Mouse (Mus musculus) cerebellum, adult 9-11 months (tissue): Measurements from ENCODE around the gene Usp7.
"Not testable (repeated sequence)": the region's sequence is repeated elsewhere in the genome, so short reads cannot be mapped to it uniquely, and the experiment has no call there.

ENCODE experiments used
- DNase-seq: peaks from one replicate; pipeline ENCODE4 v3.0.0; 2022

The Usp7 gene

DNA sequence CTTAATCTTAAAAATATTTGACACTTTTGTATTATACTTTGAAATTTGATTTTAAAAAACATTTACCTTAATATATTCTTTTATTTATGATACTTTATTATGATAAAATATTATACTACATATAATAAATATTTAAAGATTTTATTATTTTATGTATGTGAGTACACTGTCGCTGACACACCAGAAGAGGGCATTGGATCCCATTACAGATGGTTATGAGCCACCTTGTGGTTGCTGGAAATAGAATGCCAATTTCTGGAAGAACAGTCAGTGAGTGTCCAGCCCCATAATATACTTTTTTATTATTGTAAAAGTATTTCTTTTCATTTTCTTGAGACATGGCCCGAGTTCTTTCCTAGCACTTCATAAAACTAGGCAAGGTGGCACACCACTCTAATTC lies 10.4 kb downstream of the Usp7 start:
- DNase-seq, result no peak

DNA sequence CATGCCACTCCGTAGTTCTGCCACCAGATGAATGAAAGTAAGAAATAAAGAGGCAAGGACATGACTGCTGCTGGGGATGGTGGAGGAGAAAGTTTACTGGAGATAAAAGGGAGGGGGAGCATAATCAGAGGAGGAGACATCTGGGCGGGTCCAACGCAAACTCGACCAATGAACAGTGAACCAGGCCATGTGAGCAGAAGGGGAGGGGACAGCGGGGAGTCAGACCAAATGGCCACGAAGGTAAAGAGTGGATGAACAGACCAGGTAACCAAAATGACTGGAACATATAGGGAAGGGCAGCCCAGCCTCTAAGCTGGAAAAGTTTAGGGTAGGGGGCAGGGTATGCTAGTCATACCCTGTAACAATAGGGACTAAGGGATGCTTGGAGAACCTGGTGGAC lies 10.9 kb downstream of the Usp7 start:
- DNase-seq, result no peak

DNA sequence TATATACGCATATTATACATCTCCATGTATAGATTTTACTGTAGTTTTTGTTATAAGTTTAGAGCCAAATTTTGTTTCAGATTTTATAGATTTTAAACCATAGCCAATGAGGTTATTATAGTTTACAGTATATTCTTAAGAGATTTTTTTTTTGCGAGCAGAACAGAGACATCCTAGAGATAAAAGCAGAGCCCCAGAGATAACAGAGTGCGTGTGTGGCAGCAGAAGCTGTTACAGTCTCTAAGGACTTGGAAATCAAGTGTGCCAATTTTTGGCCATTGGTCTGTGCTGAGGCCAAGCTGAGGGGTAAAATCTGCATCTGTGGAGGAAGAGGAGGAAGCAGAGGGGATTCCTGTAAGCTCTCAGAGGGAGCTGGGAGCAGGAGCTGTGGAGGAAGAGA lies 11.9 kb downstream of the Usp7 start:
- no peak for DNase-seq

- no peak for DNase-seq
Observed at GRCm38 (mm10) chr16:8778697-8779096, 13.4 kb downstream of the Usp7 start.

DNA sequence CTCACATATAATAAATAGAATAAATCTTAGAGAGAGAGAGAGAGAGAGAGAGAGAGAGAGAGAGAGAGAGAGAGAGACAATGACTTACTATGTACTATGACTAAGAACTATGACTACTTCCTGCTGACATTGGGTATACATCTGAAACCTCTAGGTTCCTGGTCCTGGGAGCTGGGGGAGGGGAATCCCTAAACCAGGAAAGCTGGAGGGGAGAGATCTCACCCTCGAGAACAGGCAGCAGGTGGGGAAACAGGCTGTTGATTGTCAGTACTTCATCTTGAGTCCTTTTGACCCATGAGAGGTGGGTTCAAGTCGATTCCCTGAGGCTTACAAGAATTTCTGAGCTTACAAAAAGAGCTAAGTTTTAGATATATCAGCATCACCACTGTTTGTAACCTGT lies 14.9 kb downstream of the Usp7 start:
- DNase-seq, result no peak

GRCm38 (mm10) chr16:8776634-8777033 lies 15.5 kb downstream of the Usp7 start:
- no peak for DNase-seq

GRCm38 (mm10) chr16:8771086-8771485 lies 21.0 kb downstream of the Usp7 start:
- DNase-seq, result no peak

DNA sequence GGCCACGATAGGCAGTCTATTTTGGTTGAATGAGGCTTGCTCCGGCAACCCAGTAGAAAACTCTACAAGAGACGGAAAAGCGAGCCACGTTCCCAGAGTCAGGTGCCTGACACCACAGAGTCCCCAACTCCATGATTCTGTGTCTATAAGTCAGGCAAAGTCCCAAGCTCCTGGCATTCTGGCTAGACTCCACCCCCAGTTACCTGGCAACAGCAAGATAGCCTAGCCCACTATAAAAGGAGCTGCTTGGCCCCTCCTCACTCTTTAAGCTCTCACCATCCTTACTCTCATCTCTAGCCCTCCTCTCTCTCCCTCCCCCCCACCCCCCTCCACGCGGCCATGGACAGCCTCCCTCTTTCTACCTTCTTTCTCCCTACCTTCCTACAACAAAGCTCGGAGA lies 21.8 kb downstream of the Usp7 start:
- DNase-seq, result peak; percentile 11

GRCm38 (mm10) chr16:8769466-8769865 lies 22.6 kb downstream of the Usp7 start:
- peak; percentile 11 for DNase-seq

GRCm38 (mm10) chr16:8769065-8769464 lies 23.0 kb downstream of the Usp7 start:
- DNase-seq, result peak; percentile 86

DNA sequence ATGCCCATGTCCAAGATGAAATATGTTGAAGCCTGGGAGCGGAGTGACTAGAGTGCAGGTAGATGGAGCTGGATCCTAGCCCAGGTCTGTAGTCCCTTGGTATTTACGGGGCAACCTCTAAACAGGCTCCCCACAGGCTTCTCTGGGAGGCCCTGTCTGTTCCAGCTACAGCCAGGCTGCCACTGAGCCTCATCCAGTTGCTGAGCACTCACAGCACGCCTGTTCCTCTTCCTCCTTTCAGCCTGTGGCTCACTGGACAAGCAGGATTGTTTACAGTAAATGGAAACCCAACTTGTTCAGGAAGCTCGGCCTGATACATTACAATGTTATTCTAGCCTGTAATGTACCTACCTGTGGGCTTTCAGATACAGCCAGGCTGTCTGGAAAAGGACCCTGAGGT lies 23.5 kb downstream of the Usp7 start:
- peak; percentile 33 for DNase-seq

- no peak for DNase-seq
Observed at GRCm38 (mm10) chr16:8768071-8768470, 24.0 kb downstream of the Usp7 start.

DNA sequence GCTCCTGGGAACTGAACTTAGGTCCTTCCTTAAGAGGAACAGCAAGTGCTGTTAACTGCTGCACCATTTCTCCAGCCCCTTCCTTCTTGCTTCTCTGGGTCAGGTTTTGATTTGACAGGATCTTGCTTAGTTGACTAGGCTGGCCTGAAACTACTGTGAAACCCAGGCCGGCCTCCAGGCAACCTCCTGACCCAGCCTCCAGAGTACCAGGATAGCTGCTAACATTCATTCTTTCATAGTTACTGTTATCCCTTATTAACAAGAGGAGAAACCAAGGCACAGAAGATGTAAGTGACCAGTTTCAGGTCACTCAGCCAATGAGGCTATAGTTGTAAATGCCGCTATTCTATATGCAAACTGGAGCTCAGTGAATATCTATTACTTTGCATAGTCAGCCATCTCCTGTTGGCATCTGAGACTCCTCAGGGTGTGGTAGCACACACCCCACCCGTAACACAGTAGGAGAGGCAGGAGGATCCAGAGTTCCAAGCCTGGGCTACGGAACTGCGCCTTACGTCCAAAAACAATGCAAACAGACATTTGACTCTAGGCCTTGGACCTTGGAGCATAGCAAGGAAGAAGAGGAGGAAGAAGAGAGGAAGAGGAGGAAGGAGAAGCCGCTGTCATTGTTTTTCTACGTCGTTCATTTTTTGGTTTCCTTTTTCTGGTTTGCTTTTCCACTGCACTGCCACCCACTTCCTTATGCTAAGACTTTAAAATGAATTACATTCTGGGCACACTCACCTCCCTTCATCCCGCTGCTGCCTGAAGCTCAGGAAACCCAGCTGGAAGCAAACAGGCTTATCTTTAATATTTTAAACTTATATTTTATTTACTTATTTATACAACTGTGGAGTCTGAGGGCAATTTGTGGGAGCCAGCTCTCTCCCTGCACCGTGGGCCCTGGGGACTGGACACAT lies 24.7 kb downstream of the Usp7 start:
- no peak for DNase-seq

DNA sequence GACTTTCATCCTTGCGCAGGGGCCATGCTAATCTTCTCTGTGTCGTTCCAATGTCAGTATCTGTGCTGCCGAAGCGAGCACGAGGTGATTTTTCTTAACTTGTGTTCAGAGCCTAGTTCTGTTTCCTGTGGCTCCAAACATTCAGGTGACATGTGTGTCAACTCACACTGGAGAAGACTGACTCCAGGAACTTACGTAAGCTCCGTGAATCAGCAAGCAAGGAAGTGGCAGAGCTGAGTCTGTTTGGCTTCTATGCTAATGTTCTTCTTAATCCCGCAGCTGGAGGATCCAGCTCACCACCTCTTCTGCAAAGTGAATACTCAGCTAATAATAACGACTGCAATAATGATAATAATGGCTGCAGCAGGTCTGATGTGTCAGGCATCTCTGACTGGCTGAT lies 25.9 kb downstream of the Usp7 start:
- no peak for DNase-seq

- DNase-seq, result no peak
Observed at GRCm38 (mm10) chr16:8764124-8764907, 27.8 kb downstream of the Usp7 start.

GRCm38 (mm10) chr16:8763028-8763427 lies 29.1 kb downstream of the Usp7 start:
- DNase-seq, result no peak

DNA sequence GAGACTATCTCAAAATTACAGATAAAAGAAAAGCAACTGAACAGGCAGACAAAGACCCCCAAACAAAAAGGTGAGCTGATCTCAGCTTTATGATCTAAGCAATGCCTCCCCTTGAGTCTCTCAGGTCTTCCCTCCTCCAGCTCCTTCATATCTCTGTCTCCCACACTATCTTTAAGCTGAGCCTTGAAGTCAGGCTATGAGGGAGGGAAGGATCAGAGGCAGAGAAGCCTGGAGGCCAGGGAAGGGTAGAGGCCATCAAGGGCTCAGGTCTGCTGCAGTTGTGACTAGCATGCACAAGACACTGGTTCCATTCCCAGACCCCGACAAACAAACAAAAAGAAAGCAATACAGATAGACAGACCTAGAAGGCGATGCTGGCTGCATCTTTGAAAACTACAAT lies 30.2 kb downstream of the Usp7 start:
- DNase-seq, result no peak

DNA sequence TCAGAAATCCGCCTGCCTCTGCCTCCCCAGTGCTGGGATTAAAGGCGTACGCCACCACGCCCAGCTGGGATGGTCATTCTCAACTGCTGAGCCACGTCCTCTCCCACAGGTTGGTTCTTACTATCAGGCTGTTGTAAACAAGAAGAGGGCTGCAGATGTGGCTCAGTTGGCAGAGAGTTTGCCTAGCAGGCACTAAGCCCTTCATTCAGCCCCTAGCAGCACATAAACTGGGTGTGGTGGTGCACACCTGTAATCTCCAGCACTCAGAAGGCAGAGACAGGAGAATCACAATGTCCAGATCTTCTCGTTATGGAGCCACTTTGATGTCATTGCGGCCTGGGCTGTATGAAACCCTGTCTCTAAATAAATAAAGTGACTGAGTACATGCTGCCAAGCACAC lies 31.1 kb downstream of the Usp7 start:
- DNase-seq, result no peak

DNA sequence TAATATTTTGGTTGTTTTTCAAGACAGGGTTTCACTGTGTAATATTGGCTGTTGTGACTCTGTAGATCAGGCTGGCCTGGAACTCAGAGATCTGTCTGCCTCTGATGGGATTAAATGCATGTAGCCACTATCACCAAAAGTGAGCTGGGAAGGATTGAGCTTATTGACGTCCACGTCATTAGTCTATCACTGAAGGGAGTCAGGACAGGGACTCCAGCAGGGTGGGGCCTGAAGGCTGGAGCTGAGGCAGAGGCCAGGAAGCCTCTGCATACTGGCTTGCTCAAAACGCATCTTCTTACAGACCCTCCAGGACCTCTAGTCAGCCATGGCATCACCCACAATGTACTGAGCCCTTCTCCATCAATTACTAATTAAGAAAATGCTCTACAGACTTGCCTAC lies 33.1 kb downstream of the Usp7 start:
- no peak for DNase-seq

DNA sequence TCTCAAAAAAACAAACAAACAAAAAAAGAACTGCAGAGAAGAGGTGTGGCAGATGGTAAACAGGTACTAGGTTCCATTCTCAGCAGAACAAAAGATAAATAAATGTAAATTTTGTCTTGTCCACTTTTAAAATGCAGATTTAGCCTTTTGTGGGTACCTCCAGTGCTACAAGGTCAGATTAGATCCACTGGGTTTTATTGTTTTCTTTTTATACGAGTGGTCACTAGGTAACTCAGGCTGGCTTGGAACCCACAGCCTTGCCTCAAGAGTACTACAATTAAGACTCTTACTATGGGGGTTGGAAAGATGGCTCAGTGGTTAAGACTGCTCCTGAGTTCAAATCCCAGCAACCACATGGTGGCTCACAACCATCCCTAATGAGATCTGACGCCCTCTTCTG lies 33.9 kb downstream of the Usp7 start:
- DNase-seq, result no peak

DNA sequence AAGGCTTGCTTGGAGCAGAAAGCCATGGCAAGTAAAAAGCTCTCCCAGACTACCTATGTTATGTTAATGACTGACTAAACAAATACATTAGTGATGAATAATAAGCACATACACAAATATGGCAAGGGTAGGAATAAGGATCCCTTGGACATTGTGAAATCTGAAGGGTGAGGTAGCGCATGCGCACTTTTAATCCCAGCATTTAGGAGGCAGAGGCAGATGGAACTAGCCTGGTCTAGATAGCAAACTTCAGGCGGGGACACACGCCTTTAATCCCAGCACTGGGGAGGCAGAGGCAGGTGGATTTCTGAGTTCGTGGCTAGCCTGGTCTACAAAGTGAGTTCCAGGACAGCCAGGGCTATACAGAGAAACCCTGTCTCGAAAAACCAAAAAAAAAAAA lies 34.5 kb downstream of the Usp7 start:
- DNase-seq, result not testable (repeated sequence)

- DNase-seq, result no peak
Observed at GRCm38 (mm10) chr16:8752334-8752733, 39.8 kb downstream of the Usp7 start.

- no peak for DNase-seq
Observed at GRCm38 (mm10) chr16:8751555-8752235, 40.4 kb downstream of the Usp7 start.

GRCm38 (mm10) chr16:8748904-8749303 lies 43.2 kb downstream of the Usp7 start:
- no peak for DNase-seq
